Mouse (Mus musculus) kidney, adult 8-10 months (tissue): Measurements from ENCODE around the gene Plcb4.

ENCODE experiments used
- DNase-seq, 2 experiments: peaks; one replicate each; pipeline ENCODE4 v3.0.0; 2022

The Plcb4 gene

GRCm38 (mm10) chr2:136050793-136051615 lies 392.2 kb downstream of the Plcb4 start:
- DNase-seq, result no peak

- DNase-seq, result no peak
Measured at GRCm38 (mm10) chr2:136051688-136052289, 393.0 kb downstream of the Plcb4 start, which contains the start of gene Lamp5. TSS of gene Lamp5 (plus strand) at chr2:136052239.

GRCm38 (mm10) chr2:136057861-136058331 lies 399.1 kb downstream of the Plcb4 start:
- DNase-seq, result no peak

- DNase-seq, result no peak
Measured at GRCm38 (mm10) chr2:136058398-136058797, 399.6 kb downstream of the Plcb4 start.

- DNase-seq, result no peak
Measured at GRCm38 (mm10) chr2:136059029-136059669, 400.3 kb downstream of the Plcb4 start.
